Mouse (Mus musculus): ENCODE data around the gene Chchd6.

The Chchd6 gene

DNA sequence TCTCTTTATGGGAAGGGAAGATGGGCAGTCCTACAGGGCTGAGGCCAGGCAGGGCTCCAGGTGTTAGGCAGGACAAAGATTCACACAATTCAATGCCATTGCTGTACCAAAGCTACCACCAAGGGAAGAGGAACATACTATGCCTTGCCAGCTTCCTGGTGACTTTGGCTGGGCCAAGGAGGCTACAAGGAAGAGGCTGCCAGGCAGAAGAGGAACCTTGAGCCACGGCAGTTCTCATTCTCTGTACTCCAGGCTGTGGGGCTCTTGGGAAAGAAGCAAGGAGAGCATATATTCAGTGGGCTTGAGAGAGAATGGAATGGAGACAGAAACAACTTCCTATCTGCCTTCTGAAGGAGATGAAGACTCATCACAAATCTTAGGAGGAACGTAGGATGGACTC lies 190.5 kb downstream of the Chchd6 start:
- DNase-seq (ENCODE audit: extremely low spot score): no peak

DNA sequence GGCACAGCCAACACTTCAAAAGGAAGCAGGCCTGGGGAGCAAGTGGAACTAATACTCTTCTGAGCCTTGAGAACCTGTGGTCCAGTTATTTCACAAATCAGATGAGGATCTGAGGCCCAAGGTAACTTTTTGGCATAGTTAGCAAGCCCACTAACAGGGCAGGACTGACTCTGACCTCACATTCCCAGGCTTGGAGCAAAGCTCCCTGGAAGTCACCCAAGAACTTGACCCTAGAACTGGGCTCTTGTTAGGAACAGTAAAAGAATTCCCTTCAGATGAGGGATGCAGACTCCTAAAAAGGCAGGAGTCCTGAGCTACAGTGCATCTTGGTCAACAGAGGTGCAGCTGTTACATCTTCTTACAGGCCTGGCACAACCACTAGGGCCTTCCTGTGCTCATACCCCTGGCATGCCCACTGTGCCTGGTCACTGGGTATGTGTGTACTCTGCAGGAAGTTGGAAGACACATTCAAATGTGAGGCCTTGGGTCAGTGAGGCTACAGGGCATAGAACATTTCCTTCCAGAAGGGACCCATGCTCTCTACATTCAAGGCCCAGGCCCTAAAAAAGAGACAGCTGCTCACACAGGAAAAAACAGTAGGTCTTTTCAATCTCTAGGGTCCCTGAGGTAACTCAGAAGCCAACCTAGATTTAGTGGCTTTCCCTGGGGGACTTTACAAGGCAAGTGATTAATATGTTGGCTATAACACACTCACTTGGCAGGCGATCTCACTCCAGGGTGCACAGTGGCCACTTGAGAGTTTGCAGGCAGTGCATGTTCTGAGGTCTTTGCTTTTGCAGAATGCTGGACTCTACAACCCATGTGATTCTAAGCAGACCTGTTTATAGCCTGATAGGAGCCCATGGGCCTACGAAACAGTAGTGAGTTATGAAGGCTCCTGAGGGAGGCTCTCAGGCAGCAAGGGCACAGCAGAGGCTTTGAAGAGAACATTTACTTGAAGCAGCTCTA lies 191.9 kb downstream of the Chchd6 start:
- DNase-seq (ENCODE audit: extremely low spot score): no peak

DNA sequence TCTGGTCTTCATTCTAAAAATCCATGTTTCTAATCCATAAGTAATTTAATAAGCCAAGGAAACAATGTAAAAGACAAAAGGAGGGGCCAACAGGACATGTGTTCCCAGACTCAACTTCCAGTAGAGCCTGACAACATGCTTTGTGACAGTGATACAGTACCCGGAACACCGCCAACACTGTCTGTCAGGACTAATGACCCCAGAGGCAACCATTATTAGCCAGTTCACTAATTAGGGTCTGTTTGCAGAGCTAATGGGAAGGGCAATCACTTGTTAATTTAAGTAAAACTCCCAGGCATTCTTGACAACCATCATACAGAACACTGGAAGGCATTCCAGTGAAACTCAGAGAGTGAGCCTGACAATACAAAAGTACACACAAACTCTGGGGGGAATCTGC lies 193.0 kb downstream of the Chchd6 start:
- DNase-seq (ENCODE audit: extremely low spot score): no peak

DNA sequence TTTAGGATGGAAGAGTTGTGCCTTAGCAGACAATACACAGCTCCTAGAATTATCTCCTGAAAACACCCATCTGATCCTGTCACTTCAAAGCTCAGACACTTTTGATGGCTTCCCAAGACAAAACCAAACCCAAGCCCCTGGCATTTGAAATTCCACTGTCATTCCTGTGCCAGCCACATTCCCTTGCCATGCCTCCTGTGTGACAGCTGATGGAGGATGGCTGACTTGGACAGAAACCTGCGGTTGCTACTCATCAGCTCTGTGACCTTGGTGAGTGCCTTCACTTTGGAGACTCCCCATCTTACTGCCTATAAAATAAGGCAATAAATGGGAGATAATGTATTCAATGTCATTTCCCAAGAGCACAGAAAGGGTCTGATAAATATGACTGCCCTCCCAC lies 195.9 kb downstream of the Chchd6 start:
- DNase-seq (ENCODE audit: extremely low spot score): no peak

DNA sequence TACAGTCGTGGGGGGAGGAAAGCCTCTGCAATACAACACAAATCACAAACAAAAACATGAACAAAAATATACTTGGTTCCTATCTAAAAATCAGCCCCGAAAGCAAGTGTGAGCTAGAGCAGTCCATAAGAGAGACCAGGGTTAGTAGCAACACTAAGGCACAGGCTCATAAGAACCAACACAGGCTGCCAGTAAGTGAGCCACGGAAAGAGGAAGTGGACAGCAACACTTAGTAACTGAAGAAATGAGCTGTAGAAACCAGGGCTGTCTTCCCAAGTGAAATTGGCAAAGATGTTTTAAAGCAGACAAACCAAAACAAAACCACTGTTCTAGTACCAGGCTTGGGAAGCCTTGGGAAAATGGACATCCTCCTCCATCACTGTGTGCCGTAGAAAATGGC lies 197.5 kb downstream of the Chchd6 start:
- no peak for DNase-seq (ENCODE audit: extremely low spot score)

DNA sequence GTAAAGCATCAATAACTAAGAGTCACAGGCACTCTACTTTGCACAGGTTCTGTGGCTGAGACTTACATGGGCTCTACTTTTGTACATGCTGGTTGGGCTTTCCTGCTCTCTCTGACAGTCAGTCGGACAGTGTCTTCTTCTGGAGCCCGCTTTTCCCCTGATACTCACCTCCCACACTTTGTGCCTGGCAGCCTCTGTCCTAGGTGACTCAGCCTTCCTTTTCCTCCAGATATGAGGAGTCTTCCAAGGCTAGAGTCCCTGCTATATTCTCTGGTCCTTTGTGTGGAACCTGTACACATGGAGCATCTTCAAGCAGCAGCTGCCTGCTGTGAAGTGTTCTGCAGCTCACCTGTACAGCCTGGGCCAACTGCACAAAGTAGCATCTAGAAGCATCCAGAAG lies 201.6 kb downstream of the Chchd6 start:
- no peak for DNase-seq (ENCODE audit: extremely low spot score)

DNA sequence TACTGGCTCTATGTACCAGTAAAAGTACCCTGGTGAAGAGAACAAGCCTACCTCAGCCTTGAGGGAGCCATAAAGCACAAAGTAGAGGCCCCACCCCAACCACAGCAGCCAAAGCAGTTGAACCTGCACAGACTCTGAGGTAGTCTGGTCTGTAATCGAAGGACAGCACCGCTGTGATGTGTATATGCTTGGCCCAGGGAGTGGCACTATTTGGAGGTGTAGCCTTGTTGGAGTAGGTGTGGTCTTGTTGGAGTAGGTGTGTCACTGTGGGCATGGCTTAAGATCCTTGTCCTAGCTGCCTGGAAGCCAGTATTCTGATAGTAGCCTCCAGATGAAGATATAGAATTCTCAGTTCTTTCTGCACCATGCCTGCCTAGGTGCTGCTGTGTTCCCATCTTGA lies 203.2 kb downstream of the Chchd6 start:
- no peak for DNase-seq (ENCODE audit: extremely low spot score)

DNA sequence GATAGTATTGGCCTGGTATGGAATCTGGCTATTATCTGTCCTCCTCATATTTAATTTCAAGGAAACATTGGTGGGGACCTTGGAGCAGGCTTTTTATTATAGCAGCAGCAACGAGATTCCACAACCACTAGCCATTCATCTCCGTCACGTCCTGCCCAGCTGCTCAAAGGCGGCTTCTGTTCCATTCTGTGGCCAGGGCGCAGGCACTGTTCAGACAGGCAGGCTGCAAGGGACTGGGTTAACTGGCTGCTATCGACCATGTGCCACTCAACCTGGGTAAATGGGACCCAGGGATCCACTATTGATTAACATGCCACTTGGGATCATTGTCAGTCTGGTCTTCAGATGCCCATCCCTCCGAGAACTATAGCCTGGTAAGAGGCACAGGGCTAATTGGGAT lies 205.7 kb downstream of the Chchd6 start:
- no peak for DNase-seq (ENCODE audit: extremely low spot score)

DNA sequence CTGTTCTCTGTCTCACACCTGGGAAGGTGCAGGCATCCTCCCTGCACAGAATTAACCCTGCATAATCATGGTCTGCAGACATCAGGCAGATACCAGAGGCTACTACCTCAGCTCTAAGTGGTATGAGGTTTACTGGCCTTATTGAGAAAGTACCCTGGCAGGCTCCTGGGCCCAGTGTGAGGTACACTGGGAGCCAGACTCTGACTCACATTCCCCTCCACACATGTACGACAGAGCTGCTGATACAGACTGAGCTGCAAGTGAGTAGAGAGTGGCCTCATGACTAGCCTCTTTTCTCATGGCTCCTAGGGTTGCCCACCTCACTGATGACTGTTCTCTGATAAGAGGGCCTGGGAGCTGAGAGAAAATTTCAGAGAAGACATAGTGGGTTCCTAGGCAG lies 208.5 kb downstream of the Chchd6 start:
- DNase-seq (ENCODE audit: extremely low spot score): no peak

DNA sequence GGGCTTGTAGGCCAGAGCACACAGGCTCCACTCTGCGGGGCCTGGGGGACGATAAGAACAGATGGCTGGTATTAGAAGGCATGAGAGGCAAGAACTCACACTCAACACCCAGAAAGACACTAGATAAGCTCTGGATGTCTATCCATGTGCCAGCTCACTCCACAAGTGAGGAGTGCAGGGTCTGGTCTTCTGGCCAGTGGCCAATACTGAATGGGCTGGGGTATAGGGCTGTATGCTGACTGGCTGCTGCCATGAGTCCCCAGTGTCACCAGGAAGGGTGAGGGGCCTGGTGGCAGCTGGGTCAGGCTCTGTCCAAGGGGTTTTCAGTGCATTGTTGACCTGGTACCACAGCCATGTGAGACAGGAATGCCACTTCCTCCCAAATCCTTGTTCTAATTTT lies 210.8 kb downstream of the Chchd6 start:
- DNase-seq (ENCODE audit: extremely low spot score): no peak

DNA sequence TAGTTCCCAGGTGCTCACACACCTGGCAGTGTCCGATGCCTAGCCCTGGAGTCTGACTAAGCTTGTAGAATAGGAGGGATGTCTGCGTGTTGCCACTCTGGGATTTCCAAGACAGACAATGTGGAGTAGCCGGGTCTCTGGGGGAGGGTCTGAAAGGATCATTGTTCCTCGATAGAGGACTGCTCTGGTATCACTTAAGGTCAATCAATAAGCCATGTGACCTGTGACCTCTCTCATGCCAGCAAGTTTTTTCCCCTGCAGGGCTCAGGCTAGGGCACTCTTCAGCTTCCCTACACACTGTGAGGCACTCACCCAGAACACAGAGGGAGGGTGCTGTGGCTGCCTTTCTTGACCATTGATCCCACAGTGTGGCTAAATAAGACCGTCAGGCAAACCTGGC lies 213.6 kb downstream of the Chchd6 start:
- DNase-seq (ENCODE audit: extremely low spot score): peak; percentile 55

DNA sequence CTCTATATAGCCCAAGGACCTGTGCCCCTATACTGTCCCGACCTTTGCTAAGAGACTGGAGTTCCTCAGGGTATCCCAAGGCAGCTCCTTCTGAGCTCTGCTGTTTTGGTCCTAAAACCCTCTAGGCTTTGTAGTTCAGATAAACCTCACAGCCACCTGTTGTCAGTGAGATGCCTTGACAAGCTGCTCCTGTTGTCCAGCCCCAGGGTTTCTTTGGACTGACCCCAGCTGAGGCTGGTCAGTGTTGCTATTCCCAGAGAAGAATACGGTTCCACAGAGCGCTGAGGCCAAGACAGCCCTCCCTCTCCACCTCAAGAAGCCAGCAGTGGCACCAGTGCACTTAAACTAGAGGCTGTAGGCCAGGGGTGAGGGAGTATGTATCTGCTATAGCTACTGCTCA lies 214.3 kb downstream of the Chchd6 start:
- peak; percentile 22 for DNase-seq (ENCODE audit: extremely low spot score)

DNA sequence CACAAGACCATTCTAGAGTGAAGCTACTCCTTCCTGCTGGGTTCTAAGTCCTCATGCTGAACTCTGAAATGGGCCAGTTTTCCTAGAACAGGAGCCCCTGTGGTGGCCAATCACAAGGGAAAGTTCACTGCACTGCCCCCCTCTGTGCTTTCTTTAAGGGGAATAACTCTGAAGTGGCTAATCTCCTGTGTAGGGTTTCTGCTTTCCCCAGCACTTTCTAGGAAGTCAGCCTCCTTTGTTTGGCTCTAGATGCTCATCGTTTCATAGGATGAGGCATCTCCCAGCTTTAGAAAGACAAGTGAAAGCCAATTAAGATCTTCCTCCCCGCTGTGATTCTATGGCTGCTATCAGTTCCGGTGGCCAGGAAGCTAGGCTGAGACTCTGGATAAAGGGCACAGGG lies 214.7 kb downstream of the Chchd6 start:
- DNase-seq (ENCODE audit: extremely low spot score): no peak

DNA sequence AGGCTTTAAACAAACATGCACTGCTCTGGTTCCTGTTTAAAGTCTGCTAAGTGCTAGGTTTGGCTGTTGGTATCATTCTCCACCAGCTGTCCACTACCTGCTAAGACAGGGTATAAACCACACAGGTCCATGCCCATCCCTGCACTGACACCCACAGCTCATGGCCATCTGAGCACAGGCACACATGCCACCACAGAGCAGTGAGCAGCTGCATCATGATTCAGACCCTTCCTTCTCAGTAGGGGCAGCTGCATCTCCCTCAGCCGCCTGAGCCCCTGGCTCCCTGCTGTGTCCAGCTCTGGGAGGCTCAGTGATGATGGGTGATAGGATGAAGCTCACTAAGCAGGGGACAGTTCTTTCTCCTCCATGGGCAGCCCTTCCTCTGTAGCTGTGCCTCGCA lies 217.2 kb downstream of the Chchd6 start:
- DNase-seq (ENCODE audit: extremely low spot score): no peak

DNA sequence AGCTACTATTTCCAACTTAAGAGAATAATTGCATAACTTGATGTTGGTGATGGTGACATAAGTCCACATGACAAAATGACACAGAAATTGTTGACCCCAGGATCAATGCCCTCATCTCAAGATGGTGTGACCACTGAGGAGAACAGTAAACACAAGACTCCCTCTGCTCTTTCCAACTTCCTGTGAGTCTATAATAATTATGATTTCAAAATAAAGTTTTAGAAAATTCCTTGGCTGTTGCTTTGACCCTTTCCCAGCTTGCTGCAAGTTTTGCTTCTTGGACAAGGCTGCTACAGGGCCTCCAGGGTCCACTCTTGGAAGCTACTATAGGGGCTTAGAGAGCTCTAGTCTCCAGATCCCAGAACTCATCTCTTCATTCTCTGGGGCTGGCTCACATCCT lies 226.6 kb downstream of the Chchd6 start:
- no peak for DNase-seq (ENCODE audit: extremely low spot score)

DNA sequence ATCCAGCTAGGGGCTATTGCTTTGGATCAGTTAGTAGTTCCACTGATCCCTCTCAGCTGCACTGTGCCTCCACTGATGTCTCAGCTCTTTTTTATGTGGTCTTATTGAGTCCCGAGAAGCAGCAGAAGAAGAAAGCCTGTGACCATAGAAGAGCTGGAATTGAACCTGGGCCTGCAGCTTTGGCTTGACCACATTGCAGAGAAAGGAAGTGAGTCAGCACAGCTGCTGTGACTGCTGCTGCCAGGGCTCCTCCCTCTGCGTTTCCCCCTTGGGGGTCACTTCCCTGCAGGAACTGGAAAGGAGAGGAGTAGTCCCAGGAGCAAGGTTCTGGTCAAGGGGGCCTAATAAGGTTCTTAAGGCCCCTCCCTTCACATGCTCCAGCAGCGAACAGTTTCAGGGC lies 231.1 kb downstream of the Chchd6 start:
- no peak for DNase-seq (ENCODE audit: extremely low spot score)

DNA sequence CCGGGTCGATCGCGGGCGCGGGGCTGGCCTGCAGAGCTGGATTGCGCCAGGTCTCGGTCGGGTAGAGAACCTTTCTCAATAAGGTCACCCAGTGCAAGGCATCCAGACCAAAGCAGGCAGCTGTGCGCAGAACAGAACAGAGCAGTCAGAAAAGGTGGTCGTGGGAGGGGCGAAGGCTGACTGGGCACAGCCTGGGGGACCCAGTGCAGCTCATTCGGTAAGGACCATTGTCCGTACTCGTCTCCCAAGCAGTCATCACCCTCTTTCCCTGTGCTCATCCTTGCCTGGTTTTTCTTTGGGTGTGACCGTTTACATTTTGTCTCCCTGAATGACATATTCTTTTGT lies 232.4 kb downstream of the Chchd6 start:
- DNase-seq (ENCODE audit: extremely low spot score): no peak

DNA sequence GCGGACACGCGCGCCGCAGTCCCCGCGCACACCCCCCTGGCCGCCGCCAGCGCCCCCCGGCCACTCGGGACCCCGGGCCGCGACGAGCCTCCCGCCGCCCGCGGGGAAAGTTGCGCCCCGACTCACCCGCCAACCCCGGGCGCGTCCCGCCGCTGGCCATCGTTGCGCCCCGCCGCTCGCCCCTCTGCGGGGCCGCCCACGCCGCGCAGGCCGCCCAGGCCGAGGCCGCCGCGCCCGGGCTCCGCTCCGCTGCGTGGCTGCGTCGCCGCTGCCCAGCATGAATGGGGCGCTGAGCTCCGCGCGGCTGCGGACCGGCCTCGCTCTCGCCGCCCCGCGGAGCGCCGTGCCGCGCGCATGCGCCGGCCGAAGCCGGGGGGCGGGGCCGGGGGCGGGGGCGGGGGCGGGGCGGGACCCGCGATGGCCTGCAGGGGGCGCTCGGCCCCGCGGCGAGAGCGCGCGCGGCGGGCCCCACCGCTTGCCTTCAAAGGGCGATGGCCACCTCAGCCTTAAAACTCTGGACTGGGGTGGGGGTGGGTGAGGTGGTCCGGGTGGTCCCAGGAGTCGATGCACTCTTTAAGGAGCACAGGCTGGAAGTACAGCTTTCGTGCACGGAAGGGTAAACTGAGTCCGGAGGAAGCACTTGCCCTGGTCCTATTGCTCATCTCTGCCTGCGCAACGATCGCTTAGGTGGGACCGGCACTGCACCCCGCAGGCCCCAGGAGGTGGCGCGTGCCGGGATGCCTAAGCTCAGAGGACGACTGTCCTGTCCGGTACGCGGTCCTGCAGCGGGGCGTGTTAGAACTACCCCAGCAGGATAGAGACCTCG lies 233.0 kb downstream of the Chchd6 start, which contains the start of gene Plxna1:
TSS of gene Plxna1 (minus strand) at position 340 of the 826 bp plus-strand sequence.
- DNase-seq (ENCODE audit: extremely low spot score): peak; percentile 81

DNA sequence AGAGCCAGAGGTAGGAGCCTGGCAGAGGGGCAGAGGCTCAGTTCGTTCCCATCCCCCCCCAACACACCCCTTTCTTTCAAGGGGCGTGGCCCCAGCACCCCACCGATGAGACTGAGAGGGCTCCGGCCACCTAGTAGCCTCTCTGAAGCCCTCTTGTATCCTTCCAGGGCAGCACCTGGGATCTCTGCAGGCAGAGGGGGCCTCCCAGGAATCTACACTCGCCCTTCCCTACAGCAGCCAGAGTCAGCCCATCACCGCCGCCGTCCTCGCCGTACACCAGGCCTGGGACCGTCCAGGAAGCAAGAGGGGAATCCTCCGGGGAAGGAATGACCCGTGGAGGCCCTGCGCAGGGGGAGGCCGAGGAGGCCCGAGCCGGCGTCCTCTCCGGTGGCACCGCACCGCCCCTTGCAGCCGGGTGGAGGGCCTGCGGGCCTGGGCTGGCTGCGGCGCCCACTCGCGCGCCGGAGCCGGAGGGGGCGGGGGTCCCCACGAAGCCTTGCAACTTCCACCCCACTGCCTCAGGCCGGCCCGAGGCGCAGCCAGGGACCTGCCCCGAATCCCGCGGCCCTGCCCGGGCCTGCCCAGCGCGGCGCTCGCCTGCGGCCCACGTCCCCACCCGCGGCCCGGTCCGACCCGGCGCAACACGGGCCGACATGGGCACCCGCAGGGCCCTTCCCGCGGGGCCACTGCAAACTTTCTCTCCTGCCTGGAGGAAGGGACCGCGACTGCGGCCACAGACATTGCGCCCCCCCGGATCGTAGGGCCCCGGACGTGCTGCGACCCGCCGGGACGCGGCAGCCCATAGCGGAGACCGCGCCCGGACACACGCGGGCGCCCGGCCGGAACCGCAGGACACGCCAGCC lies 233.8 kb downstream of the Chchd6 start:
- DNase-seq (ENCODE audit: extremely low spot score): peak; percentile 54

DNA sequence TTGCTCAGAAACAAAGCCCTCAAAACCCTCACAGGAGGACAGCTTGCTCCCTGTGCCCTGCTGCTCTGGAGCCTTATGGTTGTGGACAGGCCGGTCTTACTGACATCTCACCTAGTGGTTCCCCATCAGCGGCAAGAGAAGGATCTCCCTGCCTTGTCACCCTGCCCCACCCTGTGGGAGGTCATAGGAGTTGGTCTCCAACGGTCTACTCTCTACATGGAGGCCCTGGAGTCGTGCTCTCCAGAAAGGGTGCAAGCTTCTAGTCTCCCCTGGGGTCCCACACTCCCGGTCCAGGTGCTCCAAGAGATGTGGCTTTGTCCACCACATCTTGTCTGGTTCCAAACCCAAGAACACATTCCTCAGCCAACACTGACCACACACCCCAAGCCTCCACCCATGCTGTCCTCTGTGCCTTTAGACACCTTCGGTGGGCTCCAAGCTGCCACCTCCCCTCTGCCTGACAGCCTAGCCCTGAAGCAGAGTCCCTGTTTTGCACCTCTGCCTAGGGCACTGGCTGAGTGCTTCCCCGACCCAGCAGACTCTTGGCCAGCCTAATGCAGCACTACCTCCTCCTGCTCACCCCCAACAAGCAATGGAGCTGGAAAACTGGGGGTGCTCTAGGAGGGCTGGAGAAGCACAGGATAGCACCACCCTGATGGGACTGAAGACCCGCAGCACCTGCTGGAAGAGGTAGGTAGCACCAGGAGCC lies 234.6 kb downstream of the Chchd6 start:
- no peak for DNase-seq (ENCODE audit: extremely low spot score)
